Mouse (Mus musculus): ENCODE data around the gene Acsm5. TPM values are rescaled to one million over a fixed set of nuclear protein-coding genes. Genes with fewer than 3 reads are reported as not detected.

Gene Acsm5
- 3.0 and 3.3 TPM in 2 replicates for total RNA-seq (2021)
- long read RNA-seq, transcript Acsm5-201 (14 exons, 2,981 nt), result major isoform, 35 of 67 reads
- long read RNA-seq, partial matches to known transcripts, result 9 of 67 reads
- long read RNA-seq, other reads (novel, unspliced or antisense), result 13 of 67 reads

GRCm38 (mm10) chr7:119519163-119519562, at the start of gene Acsm5:
Gene Acsm5 (plus strand): TSS chr7:119519463.
- no peak for DNase-seq

- no peak for DNase-seq
Observed at GRCm38 (mm10) chr7:119476500-119477389, 42.5 kb upstream of the Acsm5 start.

- no peak for DNase-seq
Observed at GRCm38 (mm10) chr7:119479256-119479655, 40.0 kb upstream of the Acsm5 start, which contains the start of gene Umod. Gene Umod (minus strand): TSS chr7:119479282.

- no peak for DNase-seq
Observed at GRCm38 (mm10) chr7:119484154-119484553, 35.1 kb upstream of the Acsm5 start.

GRCm38 (mm10) chr7:119486683-119487082, 32.6 kb upstream of the Acsm5 start:
- DNase-seq, result no peak

- no peak for DNase-seq
Observed at GRCm38 (mm10) chr7:119490041-119490780, 29.1 kb upstream of the Acsm5 start.

GRCm38 (mm10) chr7:119511143-119511542, 8.1 kb upstream of the Acsm5 start:
- DNase-seq, result no peak

- DNase-seq, result peak; percentile 41
Observed at GRCm38 (mm10) chr7:119513056-119513455, 6.2 kb upstream of the Acsm5 start.

- peak; percentile 37 for DNase-seq
Observed at GRCm38 (mm10) chr7:119515492-119516271, 3.6 kb upstream of the Acsm5 start.

- no peak for DNase-seq
Observed at GRCm38 (mm10) chr7:119516272-119516558, 3.0 kb upstream of the Acsm5 start.

GRCm38 (mm10) chr7:119519654-119520053, 391 bp downstream of the Acsm5 start:
- DNase-seq, result peak; percentile 83

- no peak for DNase-seq
Observed at GRCm38 (mm10) chr7:119521816-119522215, 2.6 kb downstream of the Acsm5 start.

GRCm38 (mm10) chr7:119522385-119522784, 3.1 kb downstream of the Acsm5 start:
- DNase-seq, result no peak

- no peak for DNase-seq
Observed at GRCm38 (mm10) chr7:119523389-119523788, 4.1 kb downstream of the Acsm5 start, which contains the start of gene Pdilt. Gene Pdilt (minus strand): TSS chr7:119523489.

GRCm38 (mm10) chr7:119525881-119526281, 6.6 kb downstream of the Acsm5 start:
- DNase-seq, result peak; percentile 43

- no peak for DNase-seq
Observed at GRCm38 (mm10) chr7:119526486-119526885, 7.2 kb downstream of the Acsm5 start.

GRCm38 (mm10) chr7:119527135-119527534, 7.9 kb downstream of the Acsm5 start:
- DNase-seq, result no peak

- no peak for DNase-seq
Observed at GRCm38 (mm10) chr7:119527548-119527947, 8.3 kb downstream of the Acsm5 start.

- DNase-seq, result no peak
Observed at GRCm38 (mm10) chr7:119528617-119529016, 9.4 kb downstream of the Acsm5 start.

- no peak for DNase-seq
Observed at GRCm38 (mm10) chr7:119532924-119533323, 13.7 kb downstream of the Acsm5 start.

GRCm38 (mm10) chr7:119534389-119534788, 15.1 kb downstream of the Acsm5 start:
- DNase-seq, result no peak

GRCm38 (mm10) chr7:119542445-119542844, 23.2 kb downstream of the Acsm5 start:
- no peak for DNase-seq

Measured in adrenal gland, postnatal 25 days (tissue).